9 mouse cellular contexts compared by ENCODE assay signal in genomic region chr5:88888413-88888700, GRCm38 (mm10). TPM values are rescaled to one million over a fixed set of nuclear protein-coding genes. Genes with fewer than 3 reads are reported as not detected.
A peak's percentile ranks its signal among the peaks of the same experiment; 100 is the strongest.
DNase-seq lines count a peak whose midpoint lies in the region; ATAC-seq and TF ChIP-seq lines count a peak whose summit lies in the region.
"Had no signal": no experiment of that assay in that cellular context is flagged by ENCODE, and none has a peak within 500 bp of the region (broad histone marks: within the 10 kb centered on the region; RNA-seq: fewer than 3 reads in every experiment).

No protein-coding gene starts in this region.

- no peaks in the 10 kb centered on the region for H3K36me3 ChIP-seq in heart, embryonic 12.5 days
- no peaks in the 10 kb centered on the region for H3K36me3 ChIP-seq in hindbrain, embryonic 12.5 days
- H3K36me3 ChIP-seq in midbrain, embryonic 10.5 days: no peaks in the 10 kb centered on the region

- no peak for TF ChIP-seq CTCF in cortical plate, adult 2 months (IDR thresholded peaks at IDR 0.05; ENCODE audit: extremely low read depth, insufficient read depth, low read length)

- no peak for ATAC-seq in heart, embryonic 12.5 days (ENCODE audit: insufficient number of reproducible peaks, low FRiP score)
- no peak for ATAC-seq in hindbrain, embryonic 12.5 days (ENCODE audit: low FRiP score)

- WGBS in heart, embryonic 12.5 days: 32% methylated on average over 8 of the region's 8 CpGs
- WGBS in hindbrain, embryonic 12.5 days: 48% methylated on average over 8 of the region's 8 CpGs
- WGBS in midbrain, embryonic 10.5 days: 44% methylated on average over 8 of the region's 8 CpGs

- no peak overlapping the region for H3K27ac ChIP-seq in heart, embryonic 12.5 days (ENCODE audit: poor library complexity, severe bottlenecking)
- no peak overlapping the region for H3K27ac ChIP-seq in cortical plate, adult 2 months (ENCODE audit: insufficient read depth, low read length)
- no peak overlapping the region for H3K27ac ChIP-seq in hindbrain, embryonic 12.5 days
- H3K27ac ChIP-seq in midbrain, embryonic 10.5 days (replicated peaks): no peak overlapping the region

- no peak for DNase-seq in heart, postnatal 4 days
- no peak for DNase-seq in midbrain, embryonic 10.5 days (ENCODE audit: low spot score)
- no peak for DNase-seq in spleen, postnatal 36 days (ENCODE audit: low spot score in 2 of 2)
- DNase-seq in cerebellum, postnatal 25 days: no peak
- no peak for DNase-seq in thymus, postnatal 4 days
- DNase-seq: right cerebral cortex, adult 18-20 months had no signal

- peaks cover 16% of the 10 kb centered on the region; the same call in 1 of the 2 replicates for H3K4me1 ChIP-seq in heart, embryonic 12.5 days (replicated peaks)
- H3K4me1 ChIP-seq in cortical plate, adult 2 months (ENCODE audit: control insufficient read depth, insufficient read depth, low read length): no peaks in the 10 kb centered on the region; the same call in 1 of the 2 replicates
- H3K4me1 ChIP-seq in hindbrain, embryonic 12.5 days: peaks cover 13% of the 10 kb centered on the region
- peaks cover 18% of the 10 kb centered on the region for H3K4me1 ChIP-seq in midbrain, embryonic 10.5 days

- no peaks in the 10 kb centered on the region for H3K27me3 ChIP-seq in heart, embryonic 12.5 days (replicated peaks)
- peaks cover 13% of the 10 kb centered on the region for H3K27me3 ChIP-seq in hindbrain, embryonic 12.5 days
- peaks cover 43% of the 10 kb centered on the region for H3K27me3 ChIP-seq in midbrain, embryonic 10.5 days (ENCODE audit: low read depth, poor library complexity, severe bottlenecking)

- peak overlapping the region; percentile 84; the same call in 1 of the 2 replicates for H3K9ac ChIP-seq in heart, embryonic 12.5 days
- H3K9ac ChIP-seq in hindbrain, embryonic 12.5 days: no peak overlapping the region

- peak overlapping the region; percentile 82 for H3K4me3 ChIP-seq in heart, embryonic 12.5 days
- H3K4me3 ChIP-seq in cortical plate, adult 2 months (ENCODE audit: insufficient read depth, low read length): peak overlapping the region; percentile 48
- peak overlapping the region; percentile 85 for H3K4me3 ChIP-seq in hindbrain, embryonic 12.5 days
- H3K4me3 ChIP-seq in midbrain, embryonic 10.5 days: peak overlapping the region; percentile 81

- no peaks in the 10 kb centered on the region for H3K9me3 ChIP-seq in heart, embryonic 12.5 days (replicated peaks)
- H3K9me3 ChIP-seq in hindbrain, embryonic 12.5 days (replicated peaks): no peaks in the 10 kb centered on the region
- H3K9me3 ChIP-seq in midbrain, embryonic 10.5 days (replicated peaks): no peaks in the 10 kb centered on the region

- no peak for TF ChIP-seq POLR2A in cortical plate, adult 2 months (IDR thresholded peaks at IDR 0.05; ENCODE audit: extremely low read depth, insufficient read depth, low read length)

- peak overlapping the region; percentile 86 for H3K4me2 ChIP-seq in heart, embryonic 12.5 days
- H3K4me2 ChIP-seq in hindbrain, embryonic 12.5 days (replicated peaks): peak overlapping the region; percentile 97

RNA-seq across cellular contexts. Expression of gene Slc4a4, which starts 1.7 kb away (rescaled TPM):
- 5.6 TPM in 2 replicates for polyA plus RNA-seq in heart, embryonic 12.5 days (2016; fragmentation: Nextera tagmentation; extraction: Ambion mirVana)
- total RNA-seq in heart, postnatal 4 days (2021): 10 to 100 TPM; 39.4 to 40.4 TPM
- polyA plus RNA-seq in cortical plate, adult 2 months (2012; rRNA removed): 48.1 and 53.7 TPM in 2 replicates
- polyA plus RNA-seq in hindbrain, embryonic 12.5 days (2016; fragmentation: Nextera tagmentation; extraction: Ambion mirVana): 2.8 and 3.2 TPM in 2 replicates
- 1.5 TPM in 2 replicates for polyA plus RNA-seq in midbrain, embryonic 10.5 days (2016; fragmentation: Nextera tagmentation; extraction: Ambion mirVana)
